Mouse (Mus musculus) megakaryocyte, embryonic 14.5 days (primary cell): ENCODE measurements around the gene Dab2ip.

ENCODE experiments used
- FLI1 ChIP-seq: IDR thresholded peaks from 2 replicates; pipeline ENCODE4 v1.6.1; 2012; ENCODE audit warnings: low read length, inconsistent platforms, mixed read lengths
- GATA1 ChIP-seq: IDR thresholded peaks from 3 replicates; pipeline ENCODE4 v1.6.1; 2012; ENCODE audit warnings: mixed read lengths, low read length, inconsistent platforms, borderline replicate concordance

GRCm38 (mm10) chr2:35669748-35670147 lies 111.7 kb downstream of the Dab2ip start:
- TF ChIP-seq GATA1, result no peak
- TF ChIP-seq FLI1, result no peak
